Mouse (Mus musculus) stomach, embryonic 14.5 days (tissue): ENCODE data around the gene Tecpr1. TPM values are rescaled to one million over a fixed set of nuclear protein-coding genes. Genes with fewer than 3 reads are reported as not detected.

ENCODE experiments used
- ATAC-seq: fragments of 200-750 bp; cut with Nextera tagmentation; 2 replicates; pipeline ENCODE4 v1.8.0; 2017; ENCODE audit warnings: low read depth, moderate TSS enrichment; ENCODE audit not compliant: insufficient number of reproducible peaks, insufficient read depth, low FRiP score
- H3K27ac ChIP-seq: fragments of 300-500 bp; sonication (generic); 2 replicates; pipeline ENCODE4 v1.5.1; 2014; ENCODE audit warnings: mild to moderate bottlenecking, low read length, moderate library complexity, mixed read lengths
- H3K27me3 ChIP-seq: fragments of 300-500 bp; sonication (generic); 2 replicates; pipeline ENCODE4 v1.6.1; 2014; ENCODE audit warnings: low read length, control low read depth, mixed read lengths; ENCODE audit not compliant: control insufficient read depth, insufficient read depth
- H3K36me3 ChIP-seq: fragments of 300-500 bp; sonication (generic); 2 replicates; pipeline ENCODE4 v1.6.1; 2014; ENCODE audit warnings: mild to moderate bottlenecking, control low read depth, low read length, moderate library complexity, mixed read lengths; ENCODE audit not compliant: control insufficient read depth, insufficient read depth
- H3K4me1 ChIP-seq: fragments of 300-500 bp; sonication (generic); 2 replicates; pipeline ENCODE4 v1.6.1; 2014; ENCODE audit warnings: low read length, control low read depth, mixed read lengths; ENCODE audit not compliant: control insufficient read depth, insufficient read depth
- H3K4me2 ChIP-seq: fragments of 300-500 bp; sonication (generic); replicated peaks from 2 replicates; pipeline ENCODE4 v1.6.1; 2014; ENCODE audit warnings: low read depth, low read length, control low read depth
- H3K4me3 ChIP-seq: fragments of 300-500 bp; sonication (generic); 2 replicates; pipeline ENCODE4 v1.5.1; 2014; ENCODE audit warnings: low read depth, low read length, control low read depth
- H3K9ac ChIP-seq: fragments of 300-500 bp; sonication (generic); replicated peaks from 2 replicates; pipeline ENCODE4 v1.6.1; 2014; ENCODE audit warnings: low read depth, mild to moderate bottlenecking, control low read depth, low read length, moderate library complexity, mixed read lengths
- H3K9me3 ChIP-seq: fragments of 300-500 bp; sonication (generic); 2 replicates; pipeline ENCODE4 v1.6.1; 2016; ENCODE audit warnings: low read depth, low read length, control low read depth; ENCODE audit not compliant: control insufficient read depth
- WGBS: fragments of 180-500 bp; shearing (Covaris S2); extraction: QIAGEN DNeasy Blood & Tissue Kit; methylation state at CpG from one replicate; pipeline ENCODE4 v1.1.7; 2014; 5-methylcytosine and 5-hydroxymethylcytosine counted together
- polyA plus RNA-seq: library from polyadenylated mRNA; unstranded; fragments of >200 nt; fragmentation: Nextera tagmentation; extraction: Ambion mirVana; gene quantifications from 2 replicates; pipeline ENCODE4 v1.2.1, GENCODE M21; 2014

Gene Tecpr1
- polyA plus RNA-seq, 1 experiment from 2014 or later: 17.0 TPM

DNA sequence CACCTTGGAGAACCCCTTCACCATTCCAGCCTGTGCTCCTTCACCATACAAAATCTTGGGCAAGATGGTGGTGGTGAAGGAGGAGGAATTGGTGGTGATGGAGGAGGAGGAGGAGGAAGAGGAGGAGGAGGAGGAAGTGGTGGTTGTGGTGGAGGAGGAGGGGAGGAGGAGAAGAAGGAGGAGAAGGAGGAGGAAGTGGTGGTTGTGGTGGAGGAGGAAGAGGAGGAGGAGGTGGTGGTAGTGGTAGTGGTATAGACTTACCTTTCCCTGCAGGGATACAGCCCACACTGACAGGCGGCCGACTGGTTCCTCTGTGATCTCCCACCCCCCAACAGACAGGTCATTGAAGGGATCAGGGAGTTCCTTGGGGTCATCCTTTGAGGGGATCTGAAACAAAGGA is 7.4 kb downstream of the Tecpr1 start:
- no peak overlapping the region for H3K4me3 ChIP-seq
- no peaks in the 10 kb centered on the region for H3K9me3 ChIP-seq
- H3K27ac ChIP-seq: no peak overlapping the region
- no peak overlapping the region for H3K9ac ChIP-seq
- peaks cover 11% of the 10 kb centered on the region for H3K36me3 ChIP-seq
- WGBS: 76% methylated on average over 2 of the region's 2 CpGs
- ATAC-seq: no peak
- H3K4me2 ChIP-seq: no peak overlapping the region
- H3K4me1 ChIP-seq: no peaks in the 10 kb centered on the region
- no peaks in the 10 kb centered on the region for H3K27me3 ChIP-seq

DNA sequence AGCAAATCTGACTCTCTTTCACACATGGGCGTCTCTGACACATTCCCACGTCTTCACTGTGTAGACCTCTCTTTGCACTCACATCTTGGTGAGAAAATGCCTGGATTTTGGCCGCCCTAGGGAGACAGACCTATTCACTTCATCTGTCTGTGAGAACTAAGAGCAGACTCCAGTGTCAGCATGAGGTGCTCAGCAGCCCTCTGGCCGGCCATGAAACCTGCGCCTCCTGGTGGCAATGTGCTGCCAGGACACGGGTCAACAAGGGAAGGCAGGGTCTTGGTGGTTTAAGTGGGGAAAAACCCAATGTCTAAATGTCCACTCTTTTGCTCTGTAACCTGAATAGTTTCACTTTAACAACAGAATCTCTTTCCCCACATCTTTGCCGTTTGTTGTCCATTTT is 9.0 kb downstream of the Tecpr1 start:
- Histone ChIP-seq H3K9me3 (no peaks in the 10 kb centered on the region), H3K36me3 (peaks cover 13% of the 10 kb centered on the region), H3K27ac (no peak overlapping the region), H3K4me3 (no peak overlapping the region), H3K27me3 (no peaks in the 10 kb centered on the region), H3K4me1 (no peaks in the 10 kb centered on the region), H3K9ac (no peak overlapping the region), H3K4me2 (no peak overlapping the region)
- ATAC-seq: no peak
- WGBS: 31% methylated on average over 7 of the region's 7 CpGs

DNA sequence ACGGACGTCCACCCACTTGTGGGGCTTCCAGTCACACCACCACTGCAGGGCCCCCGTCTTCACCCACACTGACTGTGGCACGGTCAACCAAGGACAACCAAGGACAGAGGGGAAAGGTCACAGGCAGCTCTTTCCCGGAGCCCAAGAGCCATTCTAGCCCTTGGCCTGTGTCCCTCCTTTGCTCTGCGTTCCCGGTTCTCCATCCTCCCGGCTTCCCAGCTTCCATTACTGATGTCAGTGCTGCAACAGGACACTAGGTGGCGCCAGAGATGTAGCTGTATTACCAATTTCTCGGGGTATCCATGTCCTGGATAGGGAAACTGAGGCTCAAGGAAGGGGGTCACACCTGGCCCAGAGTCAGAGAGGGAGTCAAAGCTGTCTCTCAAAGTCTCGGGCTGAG is 15.9 kb downstream of the Tecpr1 start:
- no peaks in the 10 kb centered on the region for H3K9me3 ChIP-seq
- H3K4me2 ChIP-seq: no peak overlapping the region
- no peak overlapping the region for H3K9ac ChIP-seq
- H3K27ac ChIP-seq: no peak overlapping the region
- H3K27me3 ChIP-seq: no peaks in the 10 kb centered on the region
- peaks cover 15% of the 10 kb centered on the region for H3K36me3 ChIP-seq
- no peak overlapping the region for H3K4me3 ChIP-seq
- no peak for ATAC-seq
- H3K4me1 ChIP-seq: no peaks in the 10 kb centered on the region
- WGBS: 50% methylated on average over 11 of the region's 11 CpGs

DNA sequence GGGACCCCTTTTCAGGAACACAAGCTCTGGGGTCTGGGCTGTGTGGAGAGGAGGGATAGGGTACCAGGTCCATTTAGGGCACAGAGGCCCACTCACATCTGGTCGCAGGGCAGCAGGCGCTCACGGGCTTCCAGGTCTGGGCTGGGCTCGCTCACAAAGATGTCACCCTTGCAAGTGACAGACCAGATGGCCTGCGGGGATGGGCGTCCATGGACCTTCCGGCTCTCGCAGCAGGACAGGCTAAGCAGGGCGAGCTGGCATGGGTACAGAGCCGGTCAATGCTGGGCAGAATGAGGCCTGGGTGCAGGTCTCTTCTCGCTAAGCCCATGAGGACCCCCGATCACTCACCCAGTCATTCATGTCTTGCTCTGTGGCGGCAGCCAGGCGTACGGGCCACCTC is 17.3 kb downstream of the Tecpr1 start:
- no peaks in the 10 kb centered on the region for H3K27me3 ChIP-seq
- H3K4me2 ChIP-seq: no peak overlapping the region
- no peak overlapping the region for H3K4me3 ChIP-seq
- H3K9me3 ChIP-seq: no peaks in the 10 kb centered on the region
- H3K4me1 ChIP-seq: no peaks in the 10 kb centered on the region
- no peak overlapping the region for H3K27ac ChIP-seq
- no peak overlapping the region for H3K9ac ChIP-seq
- 94% methylated on average over 15 of the region's 15 CpGs for WGBS
- ATAC-seq: no peak
- H3K36me3 ChIP-seq: peaks cover 7% of the 10 kb centered on the region

DNA sequence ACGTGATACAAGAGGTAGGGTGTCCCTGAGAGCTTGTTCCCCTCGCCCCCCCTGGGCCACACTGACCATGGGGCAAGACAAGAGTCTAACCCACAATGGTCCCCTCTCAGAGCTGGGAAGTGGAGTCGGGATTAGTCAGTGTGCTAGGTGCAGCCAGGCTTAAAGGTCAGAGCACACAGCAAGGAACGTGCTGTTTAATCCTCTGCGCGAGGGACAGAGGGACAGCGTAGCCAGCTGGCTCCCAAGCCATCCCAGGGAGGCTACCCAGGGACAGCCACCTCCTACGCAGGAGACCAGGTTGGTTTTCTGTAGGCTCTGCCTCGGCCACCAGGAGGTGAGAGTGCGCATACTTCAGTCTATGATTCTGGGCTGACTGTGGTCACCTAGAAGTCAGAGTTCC is 18.5 kb downstream of the Tecpr1 start:
- no peaks in the 10 kb centered on the region for H3K9me3 ChIP-seq

DNA sequence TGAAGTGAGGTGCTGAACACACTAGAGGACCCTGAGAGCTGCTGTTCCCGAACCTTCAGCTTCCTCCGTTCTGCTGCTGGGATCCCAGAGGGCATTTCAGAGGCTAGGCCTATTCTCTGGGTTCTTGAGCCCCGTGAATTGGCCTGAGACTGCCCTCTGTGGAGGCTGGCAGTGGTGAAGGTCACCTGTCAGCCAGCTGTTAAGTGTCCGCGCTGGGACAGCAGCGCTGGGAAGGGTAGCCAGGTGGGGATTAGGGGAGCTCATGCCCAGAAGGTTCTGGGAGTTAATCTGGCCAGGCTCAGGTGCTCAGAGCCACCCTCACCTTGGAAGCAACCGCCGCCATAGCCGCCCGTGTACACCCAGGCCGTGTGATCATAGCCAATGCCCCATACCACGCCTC is 19.1 kb downstream of the Tecpr1 start:
- H3K27me3 ChIP-seq: no peaks in the 10 kb centered on the region
- no peak overlapping the region for H3K4me3 ChIP-seq
- no peaks in the 10 kb centered on the region for H3K4me1 ChIP-seq
- H3K27ac ChIP-seq: no peak overlapping the region
- H3K9ac ChIP-seq: no peak overlapping the region
- no peak for ATAC-seq
- WGBS: 89% methylated on average over 12 of the region's 12 CpGs
- H3K4me2 ChIP-seq: no peak overlapping the region
- no peaks in the 10 kb centered on the region for H3K9me3 ChIP-seq
- H3K36me3 ChIP-seq: peaks cover 5% of the 10 kb centered on the region; the same call in 1 of the 2 replicates

More for the DNA sequence above, 18.5 kb downstream of the Tecpr1 start:
- no peaks in the 10 kb centered on the region for H3K4me1 ChIP-seq
- no peak overlapping the region for H3K4me2 ChIP-seq
- ATAC-seq: no peak
- peaks cover 5% of the 10 kb centered on the region; the same call in 1 of the 2 replicates for H3K36me3 ChIP-seq
- 84% methylated on average over 10 of the region's 10 CpGs for WGBS
- H3K9ac ChIP-seq: no peak overlapping the region
- no peaks in the 10 kb centered on the region for H3K27me3 ChIP-seq
- H3K27ac ChIP-seq: no peak overlapping the region
- no peak overlapping the region for H3K4me3 ChIP-seq

DNA sequence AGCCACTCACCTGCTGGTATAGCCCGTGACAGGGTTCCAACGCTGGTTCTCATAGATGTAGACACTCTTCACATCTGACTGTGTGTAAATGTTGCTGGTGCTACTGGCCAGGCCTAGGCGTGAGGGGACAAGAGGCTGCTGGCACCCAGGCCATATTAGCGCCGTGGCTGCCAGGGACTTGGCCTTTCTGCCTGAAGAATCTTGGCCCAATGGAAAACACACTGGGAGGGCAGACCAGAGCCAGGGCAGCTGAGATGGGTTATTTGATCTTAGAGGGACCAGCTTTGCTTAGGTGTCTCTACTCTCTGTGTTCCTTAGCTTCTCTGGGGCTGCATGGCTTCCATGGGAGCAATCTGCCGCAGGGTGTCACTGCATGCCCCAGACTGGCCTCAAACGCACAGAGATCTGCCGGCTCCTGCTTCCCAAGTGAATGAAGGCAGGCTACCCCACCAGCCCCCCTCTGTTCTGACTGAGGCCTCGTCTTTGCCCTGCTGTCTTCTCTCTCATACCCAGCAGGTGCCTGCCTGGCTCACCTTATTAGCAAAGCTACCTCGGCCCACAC is 19.9 kb downstream of the Tecpr1 start:
- no peaks in the 10 kb centered on the region for H3K27me3 ChIP-seq
- no peak overlapping the region for H3K9ac ChIP-seq
- H3K4me2 ChIP-seq: no peak overlapping the region
- H3K4me3 ChIP-seq: no peak overlapping the region
- H3K36me3 ChIP-seq: peaks cover 5% of the 10 kb centered on the region; the same call in 1 of the 2 replicates
- H3K27ac ChIP-seq: no peak overlapping the region
- WGBS: 92% methylated on average over 10 of the region's 10 CpGs
- no peaks in the 10 kb centered on the region for H3K9me3 ChIP-seq
- H3K4me1 ChIP-seq: no peaks in the 10 kb centered on the region
- ATAC-seq: no peak

DNA sequence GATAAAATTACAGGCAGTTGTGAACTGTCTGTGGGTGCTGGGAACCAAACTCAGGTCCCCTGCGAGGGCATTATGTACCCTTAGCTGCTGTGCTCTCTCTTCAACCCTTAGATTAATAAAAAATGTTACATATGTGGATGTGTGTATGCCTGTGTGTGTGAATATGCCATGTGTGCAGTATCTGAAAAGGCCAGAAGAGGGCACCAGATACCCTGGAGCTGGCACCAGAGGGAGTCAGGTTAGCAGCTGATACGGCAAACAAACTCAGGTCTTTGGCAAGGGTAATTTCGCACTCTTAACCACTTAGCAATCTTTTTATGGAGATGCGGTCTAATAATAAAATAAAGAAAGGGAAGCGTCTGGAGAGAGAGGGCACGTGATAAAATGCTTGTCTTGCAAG is 21.0 kb downstream of the Tecpr1 start:
- 98% methylated on average over 6 of the region's 6 CpGs for WGBS
- no peak for ATAC-seq
- Histone ChIP-seq H3K9ac (no peak overlapping the region), H3K4me3 (no peak overlapping the region), H3K36me3 (peaks cover 4% of the 10 kb centered on the region; the same call in 1 of the 2 replicates), H3K9me3 (no peaks in the 10 kb centered on the region), H3K4me2 (no peak overlapping the region), H3K27me3 (no peaks in the 10 kb centered on the region), H3K27ac (no peak overlapping the region), H3K4me1 (no peaks in the 10 kb centered on the region)

DNA sequence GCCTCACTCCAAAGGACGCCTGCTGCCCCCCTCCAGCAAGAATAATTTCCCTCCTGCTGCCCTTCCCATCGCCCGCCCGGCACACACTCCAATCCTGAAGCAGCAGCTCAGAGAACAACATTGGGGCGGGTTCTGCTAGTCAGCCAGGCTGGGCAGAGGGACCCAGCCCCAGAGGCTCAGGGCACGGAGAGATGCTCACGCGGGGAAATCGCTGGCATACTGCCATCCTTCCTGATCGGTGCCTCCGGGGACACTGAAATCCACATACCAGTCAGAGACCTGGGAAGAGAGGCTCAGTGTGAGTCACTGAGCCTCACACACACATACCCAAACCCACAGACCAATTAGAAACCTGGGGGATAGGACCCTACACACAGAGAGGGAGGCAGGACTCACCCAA is 22.8 kb downstream of the Tecpr1 start:
- Histone ChIP-seq H3K4me1 (no peaks in the 10 kb centered on the region), H3K9me3 (no peaks in the 10 kb centered on the region), H3K4me2 (no peak overlapping the region), H3K27me3 (no peaks in the 10 kb centered on the region), H3K4me3 (no peak overlapping the region), H3K9ac (no peak overlapping the region), H3K27ac (no peak overlapping the region), H3K36me3 (peaks cover 4% of the 10 kb centered on the region; the same call in 1 of the 2 replicates)
- no peak for ATAC-seq
- 87% methylated on average over 11 of the region's 11 CpGs for WGBS
